Mouse (Mus musculus): ENCODE measurements at regions not wholly inside any gene's neighbourhood (a gene's known extent, or its start where the extent isn't known, plus 50 kb on each side); places are given as distances from the start of the nearest gene placed in this dataset.

DNA sequence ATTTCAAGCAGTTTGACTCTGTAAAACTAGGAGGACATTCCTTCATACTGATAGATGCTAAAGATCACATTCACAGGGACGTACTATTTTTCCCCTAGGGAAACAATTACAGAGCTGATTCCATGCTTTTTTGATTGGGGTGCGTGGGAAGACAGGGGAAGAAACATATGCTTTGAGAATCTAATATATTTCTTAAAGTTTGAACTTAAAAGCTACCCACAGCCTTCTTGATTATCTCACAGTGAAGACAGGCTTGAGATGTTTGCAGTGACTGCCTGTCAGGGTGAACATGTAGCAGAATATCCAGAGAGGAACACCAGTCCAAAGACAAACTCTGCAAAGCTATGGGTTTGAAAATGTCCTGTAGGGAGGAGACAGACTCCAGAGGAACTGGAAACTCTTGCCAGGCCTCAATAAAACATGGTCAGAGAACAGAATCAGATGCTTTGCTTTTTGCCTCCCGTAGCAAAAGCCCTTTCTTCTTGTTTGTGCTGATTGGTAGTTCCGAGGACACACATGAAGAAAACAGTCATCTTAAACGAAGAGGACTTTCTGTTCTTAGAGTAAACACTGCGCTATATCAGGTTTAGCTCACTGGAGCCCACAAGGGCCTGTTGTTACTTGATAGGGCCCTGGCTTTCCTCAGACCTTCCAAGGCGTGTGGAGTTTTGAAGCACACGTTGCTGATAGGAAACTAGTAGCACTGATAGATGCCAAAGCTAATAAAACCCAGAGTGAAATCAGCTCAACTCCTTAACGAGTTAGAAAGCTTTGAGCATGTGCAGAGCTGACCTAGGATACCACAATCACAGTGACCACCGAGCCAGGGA is 630.8 kb downstream of the Lmo4 start:
- Histone ChIP-seq H3K9me3 (ENCODE audit: low read length) (no peaks in the 10 kb centered on the region), H3K27me3 (ENCODE audit: insufficient read depth, low read length) (no peaks in the 10 kb centered on the region), H3K4me3 (ENCODE audit: low read length) (no peak overlapping the region), H3K36me3 (ENCODE audit: insufficient read depth, low read length) (no peaks in the 10 kb centered on the region), H3K4me1 (ENCODE audit: insufficient read depth, low read length) (no peaks in the 10 kb centered on the region), H3K4me2 (replicated peaks; ENCODE audit: low read depth, low read length) (no peak overlapping the region), H3K27ac (ENCODE audit: low read length) (no peak overlapping the region), H3K9ac (replicated peaks; ENCODE audit: low read length) (no peak overlapping the region)
- 44% methylated on average over 10 of the region's 10 CpGs for WGBS
- ATAC-seq (ENCODE audit: low FRiP score, low TSS enrichment) = no peak

- H3K4me3 ChIP-seq (ENCODE audit: low read length) = no peak overlapping the region
- 36% methylated on average over 6 of the region's 6 CpGs for WGBS
- no peaks in the 10 kb centered on the region for H3K36me3 ChIP-seq (ENCODE audit: insufficient read depth, low read length)
- no peak overlapping the region for H3K27ac ChIP-seq (ENCODE audit: low read length)
- no peak for ATAC-seq (ENCODE audit: low FRiP score, low TSS enrichment)
- 0 out of 2 replicates have a peak, but pooled peaks cover 4% of the 10 kb centered on the region for H3K4me1 ChIP-seq (ENCODE audit: insufficient read depth, low read length)
- no peak overlapping the region for H3K9ac ChIP-seq (replicated peaks; ENCODE audit: low read length)
- H3K9me3 ChIP-seq (ENCODE audit: low read length) = no peaks in the 10 kb centered on the region
- no peak overlapping the region for H3K4me2 ChIP-seq (replicated peaks; ENCODE audit: low read depth, low read length)
- no peaks in the 10 kb centered on the region for H3K27me3 ChIP-seq (ENCODE audit: insufficient read depth, low read length)
Observed at GRCm38 (mm10) chr3:143569930-143570329, 635.1 kb downstream of the Lmo4 start.

DNA sequence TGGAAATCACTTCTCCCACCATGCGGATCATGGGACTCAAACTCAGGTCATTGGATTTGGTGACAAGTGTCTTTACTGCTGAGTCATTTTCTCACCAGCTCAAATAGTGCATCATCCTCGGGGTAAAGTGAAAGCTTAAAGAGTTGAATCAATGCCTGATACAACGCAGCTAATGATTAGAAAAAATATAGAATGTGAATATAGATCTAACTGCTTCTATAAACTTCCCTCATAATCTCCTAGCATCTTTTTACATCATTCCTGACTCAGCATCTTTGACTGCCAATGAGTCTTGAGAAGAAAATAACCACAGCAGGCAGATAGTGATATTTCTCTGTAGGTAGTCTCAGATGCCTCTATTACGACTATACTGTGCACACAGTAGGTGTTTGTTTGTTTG is 640.0 kb downstream of the Lmo4 start:
- Histone ChIP-seq H3K4me2 (replicated peaks; ENCODE audit: low read depth, low read length) (no peak overlapping the region), H3K4me3 (ENCODE audit: low read length) (no peak overlapping the region), H3K27ac (ENCODE audit: low read length) (no peak overlapping the region), H3K9ac (replicated peaks; ENCODE audit: low read length) (no peak overlapping the region), H3K36me3 (ENCODE audit: insufficient read depth, low read length) (no peaks in the 10 kb centered on the region), H3K27me3 (ENCODE audit: insufficient read depth, low read length) (no peaks in the 10 kb centered on the region), H3K4me1 (ENCODE audit: insufficient read depth, low read length) (0 out of 2 replicates have a peak, but pooled peaks cover 4% of the 10 kb centered on the region), H3K9me3 (ENCODE audit: low read length) (no peaks in the 10 kb centered on the region)
- no peak for ATAC-seq (ENCODE audit: low FRiP score, low TSS enrichment)
- 90% methylated on average over 4 of the region's 4 CpGs for WGBS

DNA sequence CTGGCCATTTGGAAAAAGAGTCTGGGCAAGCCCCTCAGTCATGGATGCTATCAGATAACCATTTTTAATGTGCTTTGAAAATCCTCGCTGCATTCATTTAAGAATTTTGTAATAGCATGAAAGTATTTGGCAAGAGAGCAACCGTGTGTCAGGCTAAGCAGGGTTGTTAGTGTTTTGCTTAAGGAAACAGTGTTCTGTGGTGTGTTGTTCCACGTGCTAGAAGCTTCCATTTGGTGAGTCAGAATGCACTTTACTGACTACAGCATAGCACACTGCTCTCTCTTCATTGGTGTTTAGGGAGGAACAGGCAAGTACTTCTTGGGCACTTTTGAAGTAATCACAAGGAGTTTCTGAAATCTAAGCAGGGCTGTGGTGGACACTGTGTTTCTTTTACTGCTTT is 661.0 kb upstream of the Pkn2 start:
- no peak overlapping the region for H3K9ac ChIP-seq (replicated peaks; ENCODE audit: low read length)
- no peak overlapping the region for H3K4me2 ChIP-seq (replicated peaks; ENCODE audit: low read depth, low read length)
- no peaks in the 10 kb centered on the region for H3K4me1 ChIP-seq (ENCODE audit: insufficient read depth, low read length)
- 53% methylated on average over 3 of the region's 3 CpGs for WGBS
- H3K36me3 ChIP-seq (ENCODE audit: insufficient read depth, low read length) = no peaks in the 10 kb centered on the region
- ATAC-seq (ENCODE audit: low FRiP score, low TSS enrichment) = no peak
- H3K9me3 ChIP-seq (ENCODE audit: low read length) = no peaks in the 10 kb centered on the region
- H3K27me3 ChIP-seq (ENCODE audit: insufficient read depth, low read length) = no peaks in the 10 kb centered on the region
- H3K27ac ChIP-seq (ENCODE audit: low read length) = no peak overlapping the region
- H3K4me3 ChIP-seq (ENCODE audit: low read length) = no peak overlapping the region

DNA sequence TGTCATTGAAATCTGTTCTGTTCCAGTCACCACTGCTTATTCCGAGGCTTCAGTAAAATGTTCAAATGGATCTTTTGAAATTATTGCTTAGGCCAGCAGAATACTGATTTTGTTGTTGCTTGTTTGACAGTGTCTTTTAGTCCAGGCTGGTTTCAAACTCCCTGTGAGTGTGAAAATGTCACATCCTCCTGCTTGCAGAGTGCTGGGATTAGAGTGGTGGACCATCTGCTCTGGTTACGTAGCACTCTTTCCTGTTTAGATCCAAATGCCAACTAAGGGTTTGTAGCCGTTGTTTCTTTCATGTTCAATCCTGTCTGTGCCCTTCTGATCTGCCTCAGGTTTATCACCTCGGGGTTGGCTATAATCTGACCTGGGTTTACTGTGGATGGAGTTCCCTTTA is 646.2 kb upstream of the Pkn2 start:
- Histone ChIP-seq H3K27ac (ENCODE audit: low read length) (no peak overlapping the region), H3K4me1 (ENCODE audit: insufficient read depth, low read length) (no peaks in the 10 kb centered on the region), H3K4me3 (ENCODE audit: low read length) (no peak overlapping the region), H3K9ac (replicated peaks; ENCODE audit: low read length) (no peak overlapping the region), H3K4me2 (replicated peaks; ENCODE audit: low read depth, low read length) (no peak overlapping the region), H3K36me3 (ENCODE audit: insufficient read depth, low read length) (no peaks in the 10 kb centered on the region), H3K9me3 (ENCODE audit: low read length) (no peaks in the 10 kb centered on the region), H3K27me3 (ENCODE audit: insufficient read depth, low read length) (no peaks in the 10 kb centered on the region)
- 46% methylated on average over 4 of the region's 4 CpGs for WGBS
- no peak for ATAC-seq (ENCODE audit: low FRiP score, low TSS enrichment)

GRCm38 (mm10) chr3:143527274-143527673 is 645.5 kb upstream of the Pkn2 start:
- no peak overlapping the region for H3K4me2 ChIP-seq (replicated peaks; ENCODE audit: low read depth, low read length)
- no peak overlapping the region for H3K4me3 ChIP-seq (ENCODE audit: low read length)
- H3K9ac ChIP-seq (replicated peaks; ENCODE audit: low read length) = no peak overlapping the region

DNA sequence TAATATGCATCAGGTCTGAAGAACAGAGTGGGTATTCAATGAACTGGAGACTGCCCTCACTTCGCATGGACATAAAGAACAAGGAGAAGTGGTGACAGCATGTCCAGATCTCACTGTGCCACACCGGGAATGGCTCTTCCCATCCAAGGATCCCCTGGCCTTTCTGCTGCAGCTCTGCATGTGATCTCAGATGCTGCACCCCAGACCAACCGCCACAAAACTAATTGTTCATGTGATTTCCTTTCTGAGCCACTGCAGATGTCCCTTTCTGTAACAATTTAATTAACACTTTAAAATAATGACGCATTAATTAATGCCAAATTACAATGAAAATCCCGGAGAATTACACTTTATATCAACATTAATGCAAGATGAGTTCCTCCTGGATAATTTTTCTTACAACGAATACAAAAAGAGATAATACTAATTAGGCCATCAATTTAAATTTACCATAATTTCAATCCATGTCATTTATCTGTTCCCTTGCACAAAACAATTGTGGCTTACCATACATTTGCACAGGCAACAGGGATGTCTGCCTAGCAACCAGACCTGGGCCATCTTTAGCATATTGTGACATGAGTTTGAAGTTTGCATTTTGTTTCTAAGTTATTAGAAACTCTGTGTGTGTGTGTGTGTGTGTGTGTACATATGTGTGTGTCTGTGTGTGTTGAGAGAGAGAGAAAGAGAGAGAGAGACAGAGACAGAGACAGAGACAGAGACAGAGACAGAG is 630.9 kb upstream of the Pkn2 start:
- ATAC-seq (ENCODE audit: low FRiP score, low TSS enrichment) = no peak
- H3K4me2 ChIP-seq (replicated peaks; ENCODE audit: low read depth, low read length) = no peak overlapping the region
- H3K9me3 ChIP-seq (ENCODE audit: low read length) = no peaks in the 10 kb centered on the region
- H3K27ac ChIP-seq (ENCODE audit: low read length) = no peak overlapping the region
- 81% methylated on average over 6 of the region's 6 CpGs for WGBS
- H3K9ac ChIP-seq (replicated peaks; ENCODE audit: low read length) = no peak overlapping the region
- no peaks in the 10 kb centered on the region for H3K36me3 ChIP-seq (ENCODE audit: insufficient read depth, low read length)
- no peaks in the 10 kb centered on the region for H3K4me1 ChIP-seq (ENCODE audit: insufficient read depth, low read length)
- H3K27me3 ChIP-seq (ENCODE audit: insufficient read depth, low read length) = no peaks in the 10 kb centered on the region
- H3K4me3 ChIP-seq (ENCODE audit: low read length) = no peak overlapping the region

More at GRCm38 (mm10) chr3:143527274-143527673, 645.5 kb upstream of the Pkn2 start:
- no peaks in the 10 kb centered on the region for H3K4me1 ChIP-seq (ENCODE audit: insufficient read depth, low read length)
- ATAC-seq (ENCODE audit: low FRiP score, low TSS enrichment) = no peak
- no peaks in the 10 kb centered on the region for H3K36me3 ChIP-seq (ENCODE audit: insufficient read depth, low read length)
- H3K27ac ChIP-seq (ENCODE audit: low read length) = no peak overlapping the region
- H3K27me3 ChIP-seq (ENCODE audit: insufficient read depth, low read length) = no peaks in the 10 kb centered on the region
- no peaks in the 10 kb centered on the region for H3K9me3 ChIP-seq (ENCODE audit: low read length)

DNA sequence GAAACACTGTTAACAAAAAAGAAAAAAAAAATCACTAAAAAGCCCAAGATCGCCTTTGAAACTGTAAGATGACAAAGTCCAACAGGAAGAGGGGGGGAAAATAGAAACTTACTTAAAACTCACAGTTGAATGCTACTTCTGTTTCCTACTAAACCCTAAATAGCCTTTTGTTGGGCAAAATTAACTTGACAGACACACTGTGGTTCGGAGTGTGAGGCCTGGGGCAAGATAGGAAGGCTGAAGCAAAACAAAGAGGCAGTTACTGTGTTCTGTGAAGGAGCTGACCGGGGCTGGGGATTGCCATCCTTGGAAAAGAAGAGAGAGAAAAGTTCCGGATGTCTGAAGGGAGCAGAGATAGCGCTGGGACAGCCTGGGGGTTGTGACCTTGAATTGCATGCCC is 627.7 kb upstream of the Pkn2 start:
- H3K9ac ChIP-seq (replicated peaks; ENCODE audit: low read length) = no peak overlapping the region
- H3K27me3 ChIP-seq (ENCODE audit: insufficient read depth, low read length) = no peaks in the 10 kb centered on the region
- no peaks in the 10 kb centered on the region for H3K4me1 ChIP-seq (ENCODE audit: insufficient read depth, low read length)
- no peaks in the 10 kb centered on the region for H3K9me3 ChIP-seq (ENCODE audit: low read length)
- no peak for ATAC-seq (ENCODE audit: low FRiP score, low TSS enrichment)
- no peak overlapping the region for H3K27ac ChIP-seq (ENCODE audit: low read length)
- no peak overlapping the region for H3K4me3 ChIP-seq (ENCODE audit: low read length)
- no peak overlapping the region for H3K4me2 ChIP-seq (replicated peaks; ENCODE audit: low read depth, low read length)
- 56% methylated on average over 5 of the region's 5 CpGs for WGBS
- no peaks in the 10 kb centered on the region for H3K36me3 ChIP-seq (ENCODE audit: insufficient read depth, low read length)

- no peak overlapping the region for H3K27ac ChIP-seq (ENCODE audit: low read length)
- no peaks in the 10 kb centered on the region for H3K4me1 ChIP-seq (ENCODE audit: insufficient read depth, low read length)
- 78% methylated on average over 1 of the region's 1 CpGs for WGBS
- no peaks in the 10 kb centered on the region for H3K9me3 ChIP-seq (ENCODE audit: low read length)
- H3K4me2 ChIP-seq (replicated peaks; ENCODE audit: low read depth, low read length) = no peak overlapping the region
- H3K4me3 ChIP-seq (ENCODE audit: low read length) = no peak overlapping the region
- no peak overlapping the region for H3K9ac ChIP-seq (replicated peaks; ENCODE audit: low read length)
- no peak for ATAC-seq (ENCODE audit: low FRiP score, low TSS enrichment)
- H3K27me3 ChIP-seq (ENCODE audit: insufficient read depth, low read length) = no peaks in the 10 kb centered on the region
- H3K36me3 ChIP-seq (ENCODE audit: insufficient read depth, low read length) = no peaks in the 10 kb centered on the region
Observed at GRCm38 (mm10) chr3:143508280-143508679, 626.5 kb upstream of the Pkn2 start.

DNA sequence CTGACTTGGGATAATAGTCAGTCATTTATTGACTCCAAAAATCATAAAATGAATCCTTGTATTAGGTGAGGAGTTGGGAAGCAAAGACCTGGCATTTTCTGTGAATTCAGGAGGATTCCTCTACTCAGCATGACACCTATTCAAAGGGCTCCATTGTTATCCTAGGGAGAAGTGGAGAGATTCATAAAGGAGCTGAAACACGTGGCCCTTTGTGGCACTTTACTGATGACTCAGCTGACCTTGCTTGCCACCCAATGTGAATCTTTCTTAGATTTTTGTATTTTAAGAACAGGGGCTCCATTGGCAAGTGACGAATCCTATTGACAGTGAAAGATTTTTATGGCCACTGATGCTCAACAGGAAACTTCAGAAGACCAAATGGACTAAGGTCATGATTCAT is 619.2 kb upstream of the Pkn2 start:
- Histone ChIP-seq H3K27ac (ENCODE audit: low read length) (no peak overlapping the region), H3K36me3 (ENCODE audit: insufficient read depth, low read length) (no peaks in the 10 kb centered on the region), H3K4me2 (replicated peaks; ENCODE audit: low read depth, low read length) (no peak overlapping the region), H3K27me3 (ENCODE audit: insufficient read depth, low read length) (no peaks in the 10 kb centered on the region), H3K4me1 (ENCODE audit: insufficient read depth, low read length) (no peaks in the 10 kb centered on the region), H3K9me3 (ENCODE audit: low read length) (no peaks in the 10 kb centered on the region), H3K4me3 (ENCODE audit: low read length) (no peak overlapping the region), H3K9ac (replicated peaks; ENCODE audit: low read length) (no peak overlapping the region)
- no peak for ATAC-seq (ENCODE audit: low FRiP score, low TSS enrichment)
- 68% methylated on average over 2 of the region's 2 CpGs for WGBS
